Mouse (Mus musculus): ENCODE measurements around the gene Cxcr6. TPM values are rescaled to one million over a fixed set of nuclear protein-coding genes. Genes with fewer than 3 reads are reported as not detected.
A peak's percentile ranks its signal among the peaks of the same experiment; 100 is the strongest.

Gene Cxcr6
- polyA plus RNA-seq, 1 experiment from 2014 or later: 0.11 TPM

GRCm38 (mm10) chr9:123851713-123852448, 45.6 kb downstream of the Cxcr6 start, which contains the start of gene Fyco1:
Fyco1 (minus strand) TSS chr9:123851899.
- Histone ChIP-seq H3K4me2 (ENCODE audit: low read length) (peak within 1 kb of the TSS; percentile 88), H3K27ac (replicated peaks; ENCODE audit: low read depth, low read length) (peak within 1 kb of the TSS; percentile 77), H3K36me3 (ENCODE audit: control insufficient read depth, insufficient read depth, low read length) (no peaks in the 10 kb centered on the region), H3K9me3 (ENCODE audit: control insufficient read depth, low read length) (no peaks in the 10 kb centered on the region), H3K4me3 (replicated peaks; ENCODE audit: low read depth, low read length) (peak within 1 kb of the TSS; percentile 67), H3K9ac (replicated peaks; ENCODE audit: low read length) (peak within 1 kb of the TSS; percentile 62), H3K27me3 (ENCODE audit: control insufficient read depth, insufficient read depth, low read length) (no peaks in the 10 kb centered on the region), H3K4me1 (ENCODE audit: control insufficient read depth, insufficient read depth, low read length) (peaks cover 5% of the 10 kb centered on the region; the same call in 1 of the 2 replicates)
- under 1% methylated on average over 47 of the region's 47 CpGs for WGBS
- DNase-seq (peak; percentile 98), ATAC-seq (ENCODE audit: low FRiP score, low TSS enrichment) (peak; percentile 96)

GRCm38 (mm10) chr9:123852449-123853390, 46.4 kb downstream of the Cxcr6 start:
- ATAC-seq (ENCODE audit: low FRiP score, low TSS enrichment) (peak; percentile 21; the same call in 1 of the 2 replicates), DNase-seq (peak; percentile 37)
- WGBS: 63% methylated on average over 5 of the region's 5 CpGs

GRCm38 (mm10) chr9:123856836-123857235, 50.6 kb downstream of the Cxcr6 start:
- no peaks in the 10 kb centered on the region for H3K9me3 ChIP-seq (ENCODE audit: control insufficient read depth, low read length)
- ATAC-seq (ENCODE audit: low FRiP score, low TSS enrichment) (no peak), DNase-seq (no peak)
- H3K4me3 ChIP-seq (replicated peaks; ENCODE audit: low read depth, low read length): no peak overlapping the region
- no peaks in the 10 kb centered on the region for H3K36me3 ChIP-seq (ENCODE audit: control insufficient read depth, insufficient read depth, low read length)
- H3K9ac ChIP-seq (replicated peaks; ENCODE audit: low read length): no peak overlapping the region
- no peak overlapping the region for H3K4me2 ChIP-seq (ENCODE audit: low read length)
- H3K4me1 ChIP-seq (ENCODE audit: control insufficient read depth, insufficient read depth, low read length): no peaks in the 10 kb centered on the region
- WGBS: 86% methylated on average over 2 of the region's 2 CpGs
- H3K27ac ChIP-seq (replicated peaks; ENCODE audit: low read depth, low read length): no peak overlapping the region
- no peaks in the 10 kb centered on the region for H3K27me3 ChIP-seq (ENCODE audit: control insufficient read depth, insufficient read depth, low read length)

More at GRCm38 (mm10) chr9:123852449-123853390, 46.4 kb downstream of the Cxcr6 start:
- Histone ChIP-seq H3K4me1 (ENCODE audit: control insufficient read depth, insufficient read depth, low read length) (peaks cover 5% of the 10 kb centered on the region; the same call in 1 of the 2 replicates), H3K4me3 (replicated peaks; ENCODE audit: low read depth, low read length) (peak overlapping the region; percentile 36), H3K9me3 (ENCODE audit: control insufficient read depth, low read length) (no peaks in the 10 kb centered on the region), H3K36me3 (ENCODE audit: control insufficient read depth, insufficient read depth, low read length) (no peaks in the 10 kb centered on the region), H3K4me2 (ENCODE audit: low read length) (peak overlapping the region; percentile 66), H3K9ac (replicated peaks; ENCODE audit: low read length) (peak overlapping the region; percentile 55; the same call in 1 of the 2 replicates), H3K27me3 (ENCODE audit: control insufficient read depth, insufficient read depth, low read length) (no peaks in the 10 kb centered on the region), H3K27ac (replicated peaks; ENCODE audit: low read depth, low read length) (peak overlapping the region; percentile 72; the same call in 1 of the 2 replicates)

Other genes starting within 250 kb of the Cxcr6 start
- gene Slc6a20b, start 173.9 kb upstream of the Cxcr6 start, polyA plus RNA-seq (2014; fragmentation: Nextera tagmentation; extraction: Ambion mirVana): 0.18 and 0.33 TPM in 2 replicates
- gene Ccr9, start 128.0 kb upstream of the Cxcr6 start, polyA plus RNA-seq (2014; fragmentation: Nextera tagmentation; extraction: Ambion mirVana): 0.16 and 0.51 TPM in 2 replicates
- 0.81 and 13.1 TPM in 2 replicates for gene Slc6a20a, start 127.6 kb upstream of the Cxcr6 start, polyA plus RNA-seq (2014; fragmentation: Nextera tagmentation; extraction: Ambion mirVana)
- gene Lztfl1, start 88.8 kb upstream of the Cxcr6 start, polyA plus RNA-seq (2014; fragmentation: Nextera tagmentation; extraction: Ambion mirVana): 55.0 and 60.7 TPM in 2 replicates
- gene Fyco1, start 45.4 kb downstream of the Cxcr6 start, polyA plus RNA-seq (2014; fragmentation: Nextera tagmentation; extraction: Ambion mirVana): 9.7 and 10.2 TPM in 2 replicates
- gene Xcr1, start 55.6 kb downstream of the Cxcr6 start, polyA plus RNA-seq (2014; fragmentation: Nextera tagmentation; extraction: Ambion mirVana): 0.04 TPM in 1 of 2 replicates, not detected in the other
- 1.7 TPM in 1 of 2 replicates, not detected in the other for gene Ccr1, start 162.2 kb downstream of the Cxcr6 start, polyA plus RNA-seq (2014; fragmentation: Nextera tagmentation; extraction: Ambion mirVana)
- gene Ccr1l1, start 171.9 kb downstream of the Cxcr6 start, polyA plus RNA-seq (2014; fragmentation: Nextera tagmentation; extraction: Ambion mirVana): not detected in 2 replicates
- not detected in 2 replicates for gene Ccr3, start 215.5 kb downstream of the Cxcr6 start, polyA plus RNA-seq (2014; fragmentation: Nextera tagmentation; extraction: Ambion mirVana)